24 mouse cellular contexts compared by ENCODE assay signal in the genomic region with DNA sequence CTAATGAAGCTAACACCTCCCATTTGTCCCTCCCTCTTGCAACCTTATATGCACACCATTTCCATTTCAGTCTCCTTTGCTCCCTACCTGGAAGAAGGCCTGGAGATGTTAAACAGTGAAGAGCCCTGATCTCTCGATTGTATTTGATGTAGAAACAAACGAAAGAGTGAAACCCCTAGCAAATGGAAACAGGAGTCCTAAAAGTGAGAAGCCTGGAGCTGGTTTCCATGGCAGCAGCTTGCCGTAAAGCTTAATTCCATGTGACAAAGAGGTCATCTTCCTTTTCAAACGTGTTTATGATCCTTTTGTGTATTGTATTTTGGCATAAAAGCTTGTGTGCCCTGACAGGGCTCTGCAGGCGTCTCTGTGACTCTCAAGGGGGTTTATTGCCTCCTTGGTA. TPM values are rescaled to one million over a fixed set of nuclear protein-coding genes. Genes with fewer than 3 reads are reported as not detected.
A peak's percentile ranks its signal among the peaks of the same experiment; 100 is the strongest.
DNase-seq lines count a peak whose midpoint lies in the region; ATAC-seq and TF ChIP-seq lines count a peak whose summit lies in the region.
"Had no signal": no experiment of that assay in that cellular context is flagged by ENCODE, and none has a peak within 500 bp of the region (broad histone marks: within the 10 kb centered on the region; RNA-seq: fewer than 3 reads in every experiment).

No protein-coding gene starts in this region.

- no peak overlapping the region for H3K27ac ChIP-seq in intestine, embryonic 14.5 days (ENCODE audit: low read depth)
- H3K27ac ChIP-seq in intestine, embryonic 16.5 days (ENCODE audit: low read length) = no peak overlapping the region
- 0 out of 2 replicates have a peak overlapping the region, but pooled peaks have one; percentile 51 for H3K27ac ChIP-seq in forebrain, embryonic 15.5 days (replicated peaks)
- no peak overlapping the region for H3K27ac ChIP-seq in neural tube, embryonic 13.5 days (replicated peaks)
- H3K27ac ChIP-seq: embryonic facial prominence, embryonic 13.5 days; hindbrain, embryonic 13.5 days; limb, embryonic 12.5 days; liver, embryonic 12.5 days had no signal

- no peak overlapping the region for H3K9ac ChIP-seq in intestine, embryonic 14.5 days (ENCODE audit: low read length)
- H3K9ac ChIP-seq in intestine, embryonic 16.5 days (ENCODE audit: low read depth, low read length) = no peak overlapping the region
- H3K9ac ChIP-seq in forebrain, embryonic 15.5 days (replicated peaks) = no peak overlapping the region
- H3K9ac ChIP-seq in neural tube, embryonic 13.5 days = no peak overlapping the region
- H3K9ac ChIP-seq: embryonic facial prominence, embryonic 13.5 days; hindbrain, embryonic 13.5 days; limb, embryonic 12.5 days; liver, embryonic 12.5 days; lung, embryonic 14.5 days had no signal

- DNase-seq in intestine, embryonic 14.5 days (ENCODE audit: low spot score) = peak; percentile 60
- peak; percentile 28 for DNase-seq in embryo, embryonic 11 days
- DNase-seq in lung, adult 2 months = no peak
- DNase-seq: B cell, adult 2 months; cerebellum, adult 8-10 months; heart, postnatal 10 days; lung, embryonic 14.5 days; lung, postnatal 36 days; right cerebral cortex, postnatal 25 days; thymus, adult 2 months had no signal

- no peak for TF ChIP-seq CTCF in lung, adult 2 months (IDR thresholded peaks at IDR 0.05; ENCODE audit: insufficient read depth, low read length)

- no peaks in the 10 kb centered on the region for H3K36me3 ChIP-seq in intestine, embryonic 14.5 days (ENCODE audit: control insufficient read depth, insufficient read depth, low read length)
- no peaks in the 10 kb centered on the region for H3K36me3 ChIP-seq in intestine, embryonic 16.5 days (ENCODE audit: control insufficient read depth, insufficient read depth, low read length)
- H3K36me3 ChIP-seq in forebrain, embryonic 15.5 days = no peaks in the 10 kb centered on the region
- H3K36me3 ChIP-seq in neural tube, embryonic 13.5 days = no peaks in the 10 kb centered on the region
- H3K36me3 ChIP-seq: embryonic facial prominence, embryonic 13.5 days; hindbrain, embryonic 13.5 days; limb, embryonic 12.5 days; liver, embryonic 12.5 days had no signal

- no peak overlapping the region for H3K4me2 ChIP-seq in intestine, embryonic 14.5 days (ENCODE audit: low read length)
- H3K4me2 ChIP-seq in intestine, embryonic 16.5 days (ENCODE audit: low read depth, low read length) = no peak overlapping the region
- H3K4me2 ChIP-seq in forebrain, embryonic 15.5 days (replicated peaks) = no peak overlapping the region
- peak overlapping the region; percentile 25; the same call in 1 of the 2 replicates for H3K4me2 ChIP-seq in neural tube, embryonic 13.5 days
- H3K4me2 ChIP-seq: embryonic facial prominence, embryonic 13.5 days; heart, embryonic 11.5 days; hindbrain, embryonic 13.5 days; limb, embryonic 12.5 days; liver, embryonic 12.5 days; lung, embryonic 14.5 days had no signal

- WGBS in intestine, embryonic 14.5 days = 6% methylated on average over 5 of the region's 5 CpGs
- 6% methylated on average over 5 of the region's 5 CpGs for WGBS in intestine, embryonic 16.5 days
- WGBS in forebrain, embryonic 15.5 days = 17% methylated on average over 5 of the region's 5 CpGs
- WGBS in neural tube, embryonic 13.5 days = 3% methylated on average over 5 of the region's 5 CpGs
- WGBS in lung, adult 2 months = 11% methylated on average over 5 of the region's 5 CpGs

- H3K9me3 ChIP-seq in intestine, embryonic 14.5 days (ENCODE audit: control insufficient read depth, low read length) = no peaks in the 10 kb centered on the region
- no peaks in the 10 kb centered on the region for H3K9me3 ChIP-seq in intestine, embryonic 16.5 days (ENCODE audit: control insufficient read depth, low read length)
- H3K9me3 ChIP-seq in forebrain, embryonic 15.5 days = no peaks in the 10 kb centered on the region
- H3K9me3 ChIP-seq in neural tube, embryonic 13.5 days = no peaks in the 10 kb centered on the region
- H3K9me3 ChIP-seq: embryonic facial prominence, embryonic 13.5 days; hindbrain, embryonic 13.5 days; limb, embryonic 12.5 days; liver, embryonic 12.5 days had no signal

- peaks cover 99% of the 10 kb centered on the region for H3K27me3 ChIP-seq in intestine, embryonic 14.5 days (replicated peaks; ENCODE audit: control insufficient read depth, insufficient read depth, low read length)
- peaks cover 68% of the 10 kb centered on the region for H3K27me3 ChIP-seq in intestine, embryonic 16.5 days (replicated peaks; ENCODE audit: control insufficient read depth, insufficient read depth, low read length)
- peaks cover 43% of the 10 kb centered on the region; the same call in 1 of the 2 replicates for H3K27me3 ChIP-seq in forebrain, embryonic 15.5 days
- peaks cover 88% of the 10 kb centered on the region for H3K27me3 ChIP-seq in neural tube, embryonic 13.5 days

- H3K4me1 ChIP-seq in intestine, embryonic 14.5 days (replicated peaks; ENCODE audit: control insufficient read depth, insufficient read depth, low read length) = no peaks in the 10 kb centered on the region
- 0 out of 2 replicates have a peak, but pooled peaks cover 4% of the 10 kb centered on the region for H3K4me1 ChIP-seq in intestine, embryonic 16.5 days (ENCODE audit: control insufficient read depth, insufficient read depth, low read length)
- H3K4me1 ChIP-seq in forebrain, embryonic 15.5 days = peaks cover 38% of the 10 kb centered on the region
- peaks cover 42% of the 10 kb centered on the region for H3K4me1 ChIP-seq in neural tube, embryonic 13.5 days (replicated peaks)
- H3K4me1 ChIP-seq in lung, adult 2 months (ENCODE audit: control insufficient read depth, insufficient read depth, low read length) = no peaks in the 10 kb centered on the region
- H3K4me1 ChIP-seq: liver, embryonic 12.5 days had no signal

- ATAC-seq in intestine, embryonic 14.5 days (replicated peaks; ENCODE audit: low FRiP score, low TSS enrichment, low read depth) = no peak
- no peak for ATAC-seq in intestine, embryonic 16.5 days
- no peak for ATAC-seq in forebrain, embryonic 15.5 days (replicated peaks)
- ATAC-seq in neural tube, embryonic 13.5 days (ENCODE audit: low read depth) = no peak
- ATAC-seq in inflammation-experienced regulatory T-cells, adult 6 months = no peak
- ATAC-seq: intestine, postnatal 0 days; liver, embryonic 12.5 days had no signal

- no peak for TF ChIP-seq POLR2A in lung, adult 2 months (IDR thresholded peaks at IDR 0.05; ENCODE audit: borderline replicate concordance, extremely low read depth, low read depth, low read length)

- H3K4me3 ChIP-seq in intestine, embryonic 14.5 days (ENCODE audit: low read depth, low read length) = no peak overlapping the region
- H3K4me3 ChIP-seq in intestine, embryonic 16.5 days (ENCODE audit: low read length) = no peak overlapping the region
- H3K4me3 ChIP-seq in forebrain, embryonic 15.5 days = no peak overlapping the region
- no peak overlapping the region for H3K4me3 ChIP-seq in neural tube, embryonic 13.5 days
- no peak overlapping the region for H3K4me3 ChIP-seq in lung, adult 2 months (replicated peaks; ENCODE audit: extremely low read depth, low read depth, low read length)
- H3K4me3 ChIP-seq: embryonic facial prominence, embryonic 13.5 days; hindbrain, embryonic 13.5 days; limb, embryonic 12.5 days; liver, embryonic 12.5 days had no signal

RNA-seq across cellular contexts. Expression of a gene that starts 9.3 kb away (rescaled TPM):
- not detected in 2 replicates for polyA plus RNA-seq in intestine, embryonic 14.5 days (2014; fragmentation: Nextera tagmentation; extraction: Ambion mirVana)
- not detected in 2 replicates for polyA plus RNA-seq in intestine, embryonic 16.5 days (2015; fragmentation: Nextera tagmentation; extraction: Ambion mirVana)
- 89.7 and 111 TPM in 2 replicates for polyA plus RNA-seq in forebrain, embryonic 15.5 days (2015; fragmentation: Nextera tagmentation; extraction: Ambion mirVana)
- polyA plus RNA-seq in neural tube, embryonic 13.5 days (2015; fragmentation: Nextera tagmentation; extraction: Ambion mirVana) = 10.1 and 13.6 TPM in 2 replicates
- not detected for polyA plus RNA-seq in inflammation-experienced regulatory T-cells, adult 6 months (2017; shearing (Covaris generic))
- not detected in 2 replicates for polyA plus RNA-seq in lung, adult 2 months (2012; rRNA removed)
- polyA plus RNA-seq: heart, embryonic 11.5 days; intestine, postnatal 0 days; kidney, embryonic 16.5 days; large intestine, adult 2 months; limb, embryonic 12.5 days; liver, embryonic 12.5 days; lung, embryonic 14.5 days; spleen, adult 2 months; urinary bladder, adult 2 months had no signal

Comparison
In these comparisons a context has a peak if more than half of its experiments do, and no peak if none do; other contexts are left out.
1. RNA of a gene that starts 9.3 kb away (polyA plus RNA-seq): 89.7 to 111 TPM in forebrain, embryonic 15.5 days and 10.1 to 13.6 TPM in neural tube, embryonic 13.5 days; not detected in intestine, embryonic 14.5 days, not detected in intestine, embryonic 16.5 days, not detected in inflammation-experienced regulatory T-cells, adult 6 months and not detected in lung, adult 2 months; every median in the first group is over 10 times any median in the second.